Mouse (Mus musculus) hindbrain, embryonic 14.5 days (tissue): ENCODE measurements around the gene Tmem91. TPM values are rescaled to one million over a fixed set of nuclear protein-coding genes. Genes with fewer than 3 reads are reported as not detected.

ENCODE experiments used
- ATAC-seq: fragments of 200-750 bp; cut with Nextera tagmentation; 2 replicates; pipeline ENCODE4 v1.8.0; 2017; ENCODE audit warnings: moderate number of reproducible peaks, mild to moderate bottlenecking, moderate TSS enrichment, moderate library complexity; ENCODE audit not compliant: low FRiP score
- DNase-seq: peaks from one replicate; pipeline ENCODE4 v3.0.0-alpha.2; 2015; ENCODE audit warnings: low spot score
- H3K27ac ChIP-seq: fragments of 300-500 bp; sonication (generic); 2 replicates; pipeline ENCODE4 v1.5.1; 2014; ENCODE audit warnings: mild to moderate bottlenecking, moderate library complexity
- H3K27me3 ChIP-seq: fragments of 300-500 bp; sonication (generic); 2 replicates; pipeline ENCODE4 v1.6.1; 2014; ENCODE audit warnings: mild to moderate bottlenecking, low read length, mixed read lengths; ENCODE audit not compliant: control insufficient read depth, insufficient read depth
- H3K36me3 ChIP-seq: fragments of 300-500 bp; sonication (generic); replicated peaks from 2 replicates; pipeline ENCODE4 v1.6.1; 2014; ENCODE audit not compliant: control insufficient read depth, insufficient read depth
- H3K4me1 ChIP-seq: fragments of 300-500 bp; sonication (generic); replicated peaks from 2 replicates; pipeline ENCODE4 v1.6.1; 2014; ENCODE audit warnings: antibody characterized with exemption, low read length, mixed read lengths; ENCODE audit not compliant: control insufficient read depth, insufficient read depth
- H3K4me2 ChIP-seq: fragments of 300-500 bp; sonication (generic); replicated peaks from 2 replicates; pipeline ENCODE4 v1.6.1; 2014; ENCODE audit warnings: mild to moderate bottlenecking, moderate library complexity
- H3K4me3 ChIP-seq: fragments of 300-500 bp; sonication (generic); replicated peaks from 2 replicates; pipeline ENCODE4 v1.5.1; 2014; ENCODE audit warnings: mild to moderate bottlenecking, low read length
- H3K9ac ChIP-seq: fragments of 300-500 bp; sonication (generic); 2 replicates; pipeline ENCODE4 v1.6.1; 2014
- H3K9me3 ChIP-seq: fragments of 300-500 bp; sonication (generic); 2 replicates; pipeline ENCODE4 v1.6.1; 2016; ENCODE audit warnings: low read length; ENCODE audit not compliant: control insufficient read depth
- WGBS: fragments of 180-500 bp; shearing (Covaris S2); extraction: QIAGEN DNeasy Blood & Tissue Kit; methylation state at CpG from one replicate; pipeline ENCODE4 v1.1.7; 2014; 5-methylcytosine and 5-hydroxymethylcytosine counted together
- polyA plus RNA-seq: library from polyadenylated mRNA; unstranded; fragments of >200 nt; fragmentation: Nextera tagmentation; extraction: Ambion mirVana; gene quantifications from 2 replicates; pipeline ENCODE4 v1.2.1, GENCODE M21; 2014

The Tmem91 gene
- polyA plus RNA-seq, 1 experiment from 2014 or later: 54.1 TPM

DNA sequence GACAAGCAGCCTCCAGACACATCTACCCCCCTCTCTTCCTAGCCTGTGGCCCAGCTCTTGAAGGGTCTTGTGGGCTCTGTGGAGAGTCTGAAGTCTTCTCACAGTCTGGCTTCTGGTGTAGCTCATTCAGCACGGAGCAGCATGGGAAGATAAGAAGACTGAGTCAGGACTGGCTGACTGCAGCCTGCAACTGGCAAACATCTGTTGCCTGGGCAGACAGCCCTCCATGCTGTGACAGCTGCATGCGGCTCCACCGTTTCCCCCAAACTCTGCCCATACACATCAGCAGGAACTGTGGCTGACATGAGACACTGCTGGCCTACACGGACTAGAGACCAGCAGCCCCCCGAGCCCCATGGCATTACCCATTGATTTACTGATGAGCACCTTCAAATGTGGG, 50.1 kb downstream of the Tmem91 start:
- WGBS: 89% methylated on average over 5 of the region's 5 CpGs
- H3K27ac ChIP-seq: no peak overlapping the region
- H3K4me2 ChIP-seq: no peak overlapping the region
- peaks cover 12% of the 10 kb centered on the region; the same call in 1 of the 2 replicates for H3K4me1 ChIP-seq
- H3K4me3 ChIP-seq: no peak overlapping the region
- no peak for DNase-seq
- no peaks in the 10 kb centered on the region for H3K9me3 ChIP-seq
- ATAC-seq: no peak
- peaks cover 39% of the 10 kb centered on the region for H3K36me3 ChIP-seq
- H3K27me3 ChIP-seq: peaks cover 19% of the 10 kb centered on the region
- no peak overlapping the region for H3K9ac ChIP-seq

DNA sequence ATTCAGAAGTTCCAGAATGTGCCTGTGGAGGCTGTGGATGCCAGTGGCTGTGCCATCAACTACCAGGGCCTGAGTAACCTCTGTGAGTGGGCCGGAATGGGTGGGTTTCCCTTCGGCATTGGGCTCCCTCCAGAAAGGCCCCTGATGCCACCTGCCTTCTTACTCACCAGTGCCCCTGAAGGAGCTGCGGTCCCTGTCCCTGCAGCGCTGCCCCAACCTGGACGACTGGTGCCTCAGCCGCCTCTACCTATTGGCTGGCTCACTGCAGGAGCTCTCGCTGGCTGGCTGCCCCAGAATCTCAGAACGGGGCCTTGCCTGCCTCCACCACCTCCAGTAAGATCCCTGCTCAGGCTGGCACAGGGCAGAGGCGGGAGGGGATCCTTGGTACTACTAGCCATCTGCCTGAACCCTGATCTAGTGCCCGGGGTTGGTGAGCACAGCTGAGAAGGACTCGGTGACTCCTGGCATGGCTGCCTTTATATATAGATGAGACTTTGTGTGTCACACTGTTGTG, 51.1 kb downstream of the Tmem91 start:
- Histone ChIP-seq H3K27me3 (peaks cover 16% of the 10 kb centered on the region), H3K4me2 (no peak overlapping the region), H3K9me3 (no peaks in the 10 kb centered on the region), H3K4me1 (peaks cover 14% of the 10 kb centered on the region; the same call in 1 of the 2 replicates), H3K9ac (no peak overlapping the region), H3K4me3 (no peak overlapping the region), H3K36me3 (peaks cover 37% of the 10 kb centered on the region), H3K27ac (no peak overlapping the region)
- 90% methylated on average over 11 of the region's 11 CpGs for WGBS
- no peak for ATAC-seq
- DNase-seq: no peak

DNA sequence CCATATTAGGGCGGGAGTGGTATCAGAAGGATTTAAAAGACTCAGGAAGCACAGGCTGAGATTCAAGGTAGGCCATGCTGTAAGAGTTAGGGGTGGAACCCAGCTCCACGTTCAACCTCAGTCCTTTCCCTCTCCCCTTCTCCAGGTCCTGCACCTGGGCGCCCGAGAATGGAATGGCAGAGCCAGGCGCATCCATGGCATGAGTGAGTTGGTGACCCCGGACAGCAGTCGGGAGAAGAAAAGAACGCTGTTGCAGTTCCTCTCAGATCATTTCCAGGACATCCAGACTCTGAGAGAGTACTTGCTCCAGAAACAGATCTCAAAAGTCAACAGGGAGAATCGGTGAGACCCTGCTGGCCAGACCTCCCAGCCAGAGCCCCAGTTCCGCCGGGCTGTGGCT, 54.2 kb downstream of the Tmem91 start:
- no peak overlapping the region for H3K27ac ChIP-seq
- H3K4me2 ChIP-seq: no peak overlapping the region
- no peak overlapping the region for H3K9ac ChIP-seq
- peaks cover 37% of the 10 kb centered on the region for H3K36me3 ChIP-seq
- no peak for ATAC-seq
- WGBS: 87% methylated on average over 11 of the region's 11 CpGs
- no peak for DNase-seq
- peaks cover 5% of the 10 kb centered on the region; the same call in 1 of the 2 replicates for H3K4me1 ChIP-seq
- H3K27me3 ChIP-seq: no peaks in the 10 kb centered on the region
- H3K9me3 ChIP-seq: no peaks in the 10 kb centered on the region
- H3K4me3 ChIP-seq: no peak overlapping the region

DNA sequence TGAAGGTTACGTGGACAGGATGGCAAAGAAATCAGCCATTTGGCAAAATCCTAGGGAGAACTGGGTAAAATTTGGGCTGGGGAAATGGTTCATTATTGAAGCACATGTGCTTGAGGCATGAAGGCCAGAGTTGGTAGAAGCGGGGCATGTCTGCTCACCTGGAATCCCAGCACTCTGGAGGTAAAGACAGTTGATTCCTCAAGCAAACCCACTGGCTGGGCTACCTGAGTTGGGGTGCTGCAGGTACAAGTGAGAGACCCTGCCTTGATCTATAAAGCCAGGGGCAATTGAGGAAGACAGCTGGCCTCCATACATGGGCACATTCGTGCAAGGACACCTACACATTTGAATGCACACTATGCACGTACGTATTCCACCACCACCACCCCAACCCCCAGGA, 54.9 kb downstream of the Tmem91 start:
- H3K36me3 ChIP-seq: peaks cover 33% of the 10 kb centered on the region
- peak overlapping the region; percentile 55 for H3K4me2 ChIP-seq
- no peaks in the 10 kb centered on the region for H3K9me3 ChIP-seq
- 95% methylated on average over 5 of the region's 5 CpGs for WGBS
- H3K9ac ChIP-seq: no peak overlapping the region
- no peak for ATAC-seq
- no peaks in the 10 kb centered on the region for H3K27me3 ChIP-seq
- no peak overlapping the region for H3K27ac ChIP-seq
- DNase-seq: no peak
- H3K4me1 ChIP-seq: peaks cover 5% of the 10 kb centered on the region; the same call in 1 of the 2 replicates
- H3K4me3 ChIP-seq: peak overlapping the region; percentile 62

DNA sequence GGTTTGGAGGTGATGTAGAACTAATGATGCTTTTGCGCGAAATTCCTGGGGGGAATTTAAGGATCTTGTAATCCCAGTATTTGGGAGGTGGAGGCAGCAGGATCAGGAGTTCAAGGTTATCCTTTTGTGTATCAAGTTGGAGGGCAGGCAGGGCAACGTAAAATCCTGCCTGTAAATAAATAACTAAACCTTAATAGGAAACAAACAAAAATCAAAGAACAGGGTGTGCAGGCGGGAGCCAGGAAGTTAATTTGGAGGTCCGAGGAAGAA, 55.3 kb downstream of the Tmem91 start:
- H3K9me3 ChIP-seq: no peaks in the 10 kb centered on the region
- ATAC-seq (no peak), DNase-seq (no peak)
- peak overlapping the region; percentile 62 for H3K4me3 ChIP-seq
- peak overlapping the region; percentile 62 for H3K9ac ChIP-seq
- H3K27me3 ChIP-seq: no peaks in the 10 kb centered on the region
- peak overlapping the region; percentile 55 for H3K4me2 ChIP-seq
- no peak overlapping the region for H3K27ac ChIP-seq
- 25% methylated on average over 5 of the region's 5 CpGs for WGBS
- peaks cover 29% of the 10 kb centered on the region for H3K36me3 ChIP-seq
- H3K4me1 ChIP-seq: peaks cover 5% of the 10 kb centered on the region; the same call in 1 of the 2 replicates

Other genes with a start within 250 kb of the Tmem91 start
- gene Ceacam1, start 197.6 kb downstream of the Tmem91 start, polyA plus RNA-seq: 0.91 and 1.4 TPM in 2 replicates
- 0.21 TPM in 1 of 2 replicates, not detected in the other for gene Ceacam2, start 135.3 kb downstream of the Tmem91 start, polyA plus RNA-seq
- gene Erich4, start 59.3 kb downstream of the Tmem91 start, polyA plus RNA-seq: not detected in 2 replicates
- 43.3 and 43.8 TPM in 2 replicates for gene Dmac2, start 55.8 kb downstream of the Tmem91 start, polyA plus RNA-seq
- 0.27 and 0.43 TPM in 2 replicates for gene B3gnt8, start 48.5 kb downstream of the Tmem91 start, polyA plus RNA-seq
- gene Bckdha, start 16.2 kb downstream of the Tmem91 start, polyA plus RNA-seq: 33.0 and 37.3 TPM in 2 replicates
- gene Exosc5, start 16.0 kb downstream of the Tmem91 start, polyA plus RNA-seq: 31.5 and 39.7 TPM in 2 replicates
- 41.8 and 42.7 TPM in 2 replicates for gene B9d2, start 5.6 kb upstream of the Tmem91 start, polyA plus RNA-seq
- 0.82 and 1.1 TPM in 2 replicates for gene Tgfb1, start 11.8 kb upstream of the Tmem91 start, polyA plus RNA-seq
- 41.9 and 43.5 TPM in 2 replicates for gene Ccdc97, start 43.9 kb upstream of the Tmem91 start, polyA plus RNA-seq
- 54.7 and 55.2 TPM in 2 replicates for gene Hnrnpul1, start 79.6 kb upstream of the Tmem91 start, polyA plus RNA-seq
- 16.8 and 20.6 TPM in 2 replicates for gene Axl, start 113.5 kb upstream of the Tmem91 start, polyA plus RNA-seq
- 1.6 and 2.2 TPM in 2 replicates for gene Cyp2s1, start 141.7 kb upstream of the Tmem91 start, polyA plus RNA-seq
- gene Cyp2b10, start 222.5 kb upstream of the Tmem91 start, polyA plus RNA-seq: not detected in 2 replicates